Mouse (Mus musculus) bone marrow macrophage, adult 2 months (primary cell): Measurements from ENCODE around the gene Cp. TPM values are rescaled to one million over a fixed set of nuclear protein-coding genes. Genes with fewer than 3 reads are reported as not detected.
A peak's percentile ranks its signal among the peaks of the same experiment; 100 is the strongest.
"Not testable (repeated sequence)": the region's sequence is repeated elsewhere in the genome, so short reads cannot be mapped to it uniquely, and the experiment has no call there.

Experiments
- H3K27ac ChIP-seq: 2 replicates; pipeline ENCODE4 v1.5.1; 2012; ENCODE audit warnings: low read depth, low read length; ENCODE audit not compliant: insufficient read depth
- H3K4me1 ChIP-seq: 2 replicates; pipeline ENCODE4 v1.6.1; 2012; ENCODE audit warnings: low read length; ENCODE audit not compliant: control insufficient read depth, insufficient read depth
- H3K4me3 ChIP-seq: 2 replicates; pipeline ENCODE4 v1.5.1; 2012; ENCODE audit warnings: mild to moderate bottlenecking, low read length, moderate library complexity; ENCODE audit not compliant: insufficient read depth
- CTCF ChIP-seq: IDR thresholded peaks from 2 replicates; pipeline ENCODE4 v1.5.1; 2012; ENCODE audit warnings: low read depth, mild to moderate bottlenecking, low read length, moderate library complexity
- POLR2A ChIP-seq: IDR thresholded peaks from 2 replicates; pipeline ENCODE4 v1.6.1; 2012; ENCODE audit warnings: mild to moderate bottlenecking, low read depth, low read length, borderline replicate concordance
- polyA plus RNA-seq: library from polyadenylated mRNA; stranded (reverse); fragments of >200 nt; gene quantifications from 2 replicates; pipeline ENCODE4 v1.2.4, GENCODE M21; 2012; ENCODE audit not compliant: missing spikeins, insufficient read depth, insufficient read length

The Cp gene
- polyA plus RNA-seq, 1 experiment: 33.5 TPM

DNA sequence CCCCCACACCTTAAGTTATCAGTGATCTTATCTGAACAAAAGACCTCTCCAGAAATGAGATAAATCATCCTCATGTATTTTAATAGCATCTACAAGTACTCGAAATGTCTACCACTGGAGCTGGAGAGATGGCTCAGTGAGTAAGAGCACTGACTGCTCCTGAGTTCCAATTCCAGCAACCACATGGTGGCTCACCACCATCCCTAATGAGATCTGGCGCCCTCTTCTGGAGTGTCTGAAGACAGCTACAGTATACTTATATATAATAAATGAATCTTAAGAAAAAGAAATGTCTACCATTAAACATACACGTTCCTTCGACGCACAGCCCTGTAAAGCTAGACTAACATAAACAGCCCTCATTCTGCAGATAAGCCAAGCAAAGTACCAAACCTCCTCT is 45.9 kb downstream of the Cp start:
- H3K4me1 ChIP-seq: no peaks in the 10 kb centered on the region
- no peak overlapping the region for H3K4me3 ChIP-seq
- no peak for TF ChIP-seq POLR2A
- peak; percentile 9; the same call in 1 of the 2 replicates for TF ChIP-seq CTCF
- no peak overlapping the region for H3K27ac ChIP-seq

DNA sequence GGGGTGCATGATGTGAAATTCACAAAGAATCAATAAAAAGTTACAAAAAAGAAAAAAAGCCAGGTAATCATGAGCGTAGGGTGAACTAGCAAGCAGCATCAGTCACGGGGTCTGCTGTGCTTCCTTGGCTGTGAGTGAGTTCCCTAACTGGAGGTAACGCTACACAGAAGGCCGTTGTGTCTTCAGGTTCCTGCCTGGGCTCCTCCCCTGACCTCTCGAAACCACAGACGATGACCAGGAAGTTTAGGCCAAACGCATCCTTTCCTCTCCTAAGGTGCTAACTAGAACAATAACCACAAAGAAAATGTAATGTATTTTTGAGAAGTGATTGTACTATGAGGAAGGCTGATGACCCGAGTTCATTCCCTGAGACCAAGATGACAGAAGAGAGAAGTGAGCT is 47.6 kb downstream of the Cp start:
- Histone ChIP-seq H3K27ac (no peak overlapping the region), H3K4me1 (no peaks in the 10 kb centered on the region), H3K4me3 (no peak overlapping the region)
- no peak for TF ChIP-seq CTCF
- no peak for TF ChIP-seq POLR2A

- TF ChIP-seq POLR2A: no peak
- no peak for TF ChIP-seq CTCF
- no peaks in the 10 kb centered on the region for H3K4me1 ChIP-seq
- H3K27ac ChIP-seq: no peak overlapping the region
- H3K4me3 ChIP-seq: no peak overlapping the region
These were observed 48.8 kb downstream of the Cp start for GRCm38 (mm10) chr3:20005611-20006010.

GRCm38 (mm10) chr3:20007275-20007674 is 50.4 kb downstream of the Cp start:
- Histone ChIP-seq H3K4me1 (no peaks in the 10 kb centered on the region), H3K4me3 (no peak overlapping the region), H3K27ac (no peak overlapping the region)
- TF ChIP-seq POLR2A: no peak
- TF ChIP-seq CTCF: no peak

GRCm38 (mm10) chr3:20007759-20008158 is 50.9 kb downstream of the Cp start:
- H3K27ac ChIP-seq: no peak overlapping the region
- no peaks in the 10 kb centered on the region for H3K4me1 ChIP-seq
- H3K4me3 ChIP-seq: no peak overlapping the region
- no peak for TF ChIP-seq POLR2A
- no peak for TF ChIP-seq CTCF

DNA sequence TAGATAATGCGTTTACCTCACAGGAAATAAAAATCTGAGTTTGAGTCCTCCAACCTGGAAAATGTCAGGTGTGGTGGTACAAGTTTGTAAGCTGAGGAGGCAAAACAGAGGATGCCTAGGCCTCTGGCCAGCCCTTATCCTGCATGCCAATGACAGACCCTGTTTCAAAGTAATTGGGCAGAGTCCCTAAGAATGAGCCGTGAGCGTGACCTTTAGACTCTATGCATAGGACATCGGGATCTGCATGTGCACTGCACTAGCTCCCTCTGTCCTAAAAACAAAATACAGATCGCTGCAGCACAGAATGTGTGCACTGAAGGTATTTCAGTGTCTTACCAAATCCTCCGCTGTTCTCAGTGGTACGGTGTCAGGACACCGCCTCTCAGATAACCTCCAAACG is 53.6 kb downstream of the Cp start:
- Histone ChIP-seq H3K4me1 (no peaks in the 10 kb centered on the region), H3K27ac (no peak overlapping the region), H3K4me3 (no peak overlapping the region)
- TF ChIP-seq CTCF (no peak), POLR2A (no peak)

GRCm38 (mm10) chr3:20010905-20011304 is 54.1 kb downstream of the Cp start:
- not testable (repeated sequence) for H3K27ac ChIP-seq, H3K4me3 ChIP-seq, H3K4me1 ChIP-seq

- H3K4me1 ChIP-seq: peaks cover 10% of the 10 kb centered on the region
These were observed 57.6 kb downstream of the Cp start for GRCm38 (mm10) chr3:20014454-20014853.

DNA sequence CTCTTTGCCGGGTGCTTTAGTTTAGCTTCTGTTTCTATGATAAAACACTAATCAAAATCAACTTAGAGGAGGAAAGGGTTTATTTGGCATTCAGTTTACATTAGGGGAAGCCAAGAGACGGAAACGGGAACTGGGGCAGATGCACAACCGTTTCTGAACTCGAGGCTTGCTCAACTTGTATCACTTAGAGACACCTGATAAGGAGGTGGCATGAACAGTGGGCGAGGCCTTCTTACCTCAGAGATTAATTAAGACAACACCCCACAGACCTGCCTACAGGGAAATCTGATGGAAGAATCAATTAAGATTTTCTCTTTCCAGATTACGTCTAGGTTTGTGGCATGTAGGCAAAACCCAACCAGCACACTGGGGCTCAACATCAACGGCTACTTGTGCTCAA is 61.2 kb downstream of the Cp start:
- H3K4me1 ChIP-seq: peaks cover 10% of the 10 kb centered on the region
- TF ChIP-seq CTCF: no peak
- TF ChIP-seq POLR2A: no peak

More at GRCm38 (mm10) chr3:20014454-20014853, 57.6 kb downstream of the Cp start:
- Histone ChIP-seq H3K4me3 (no peak overlapping the region), H3K27ac (no peak overlapping the region)
- TF ChIP-seq POLR2A (no peak), CTCF (no peak)

DNA sequence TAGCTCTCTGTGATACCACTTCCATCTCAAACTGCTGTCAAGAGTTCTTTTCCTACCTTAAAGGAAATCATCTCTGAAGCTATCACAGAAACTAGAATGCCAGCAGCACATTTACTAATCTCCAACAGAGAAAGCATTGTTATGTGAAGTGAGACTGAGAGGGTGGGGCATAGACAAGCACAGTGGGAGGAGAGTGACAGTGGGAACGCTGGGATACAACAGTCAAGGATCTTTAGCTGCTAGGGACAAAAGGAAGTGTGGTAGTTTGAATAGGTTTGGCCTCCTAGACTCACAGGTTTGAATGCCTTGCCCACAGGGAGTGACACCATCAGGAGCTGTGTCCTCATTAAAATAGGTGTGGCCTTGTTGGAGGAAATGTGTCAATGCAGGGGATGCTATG is 67.0 kb downstream of the Cp start:
- H3K4me3 ChIP-seq: no peak overlapping the region
- TF ChIP-seq CTCF: no peak
- no peak for TF ChIP-seq POLR2A
- peaks cover 27% of the 10 kb centered on the region for H3K4me1 ChIP-seq
- no peak overlapping the region for H3K27ac ChIP-seq

More for the DNA sequence above, 61.2 kb downstream of the Cp start:
- Histone ChIP-seq H3K27ac (peak overlapping the region; percentile 46; the same call in 1 of the 2 replicates), H3K4me3 (no peak overlapping the region)

DNA sequence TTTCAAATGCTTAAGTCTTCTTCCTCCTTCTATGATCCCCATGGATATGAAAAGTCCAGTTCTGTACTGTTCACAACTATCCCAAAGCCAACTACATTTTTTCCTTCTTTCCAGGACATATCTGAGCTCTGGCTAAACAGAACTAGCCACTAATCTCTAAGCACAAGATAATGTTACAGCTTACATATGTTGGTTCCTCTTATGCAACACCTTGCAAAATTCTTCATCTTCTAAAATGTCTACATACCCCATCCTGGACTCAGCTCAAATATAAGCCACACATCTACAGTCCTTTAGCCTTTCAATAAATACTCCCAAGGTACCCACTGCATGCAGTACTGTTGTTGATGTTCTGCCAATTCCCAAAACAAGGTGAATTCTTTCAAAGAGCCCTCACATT is 69.6 kb downstream of the Cp start:
- Histone ChIP-seq H3K4me1 (peaks cover 41% of the 10 kb centered on the region), H3K27ac (peak overlapping the region; percentile 97), H3K4me3 (no peak overlapping the region)
- TF ChIP-seq CTCF: no peak
- TF ChIP-seq POLR2A: no peak

DNA sequence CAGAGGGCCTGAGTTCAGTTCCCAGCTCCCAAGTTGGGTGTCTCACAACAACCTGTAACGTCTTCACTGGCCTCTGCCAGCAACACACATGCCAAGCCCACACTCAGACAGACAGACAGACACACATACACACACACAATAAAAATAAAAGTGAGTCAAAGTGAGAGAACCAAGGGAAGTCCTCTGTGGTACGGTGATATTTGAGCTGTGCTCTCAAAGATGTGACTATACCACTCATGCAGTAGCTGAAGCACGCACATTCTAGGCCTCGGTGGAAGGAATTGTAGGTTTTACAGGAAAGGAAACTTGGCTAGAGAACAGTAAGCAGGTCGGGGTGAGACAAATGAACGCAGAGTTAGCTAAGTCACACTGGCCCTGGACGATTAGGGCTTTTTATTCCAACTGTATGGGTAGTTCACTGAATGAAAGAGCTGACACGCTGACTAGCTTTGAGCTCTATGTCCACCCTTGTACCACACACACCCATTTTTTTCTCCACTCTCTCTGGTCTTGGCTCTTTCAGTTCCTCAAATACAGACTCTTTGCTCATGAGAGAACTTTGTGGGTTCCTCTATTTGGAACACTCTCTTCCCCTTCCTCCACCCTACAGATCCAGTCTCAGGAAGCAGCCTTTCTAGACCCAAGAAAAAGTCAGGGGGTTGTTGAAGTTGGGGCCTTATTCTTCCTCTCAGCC is 70.3 kb downstream of the Cp start:
- TF ChIP-seq POLR2A: no peak
- TF ChIP-seq CTCF: no peak
- H3K4me3 ChIP-seq: no peak overlapping the region; the same call in 1 of the 2 replicates
- peaks cover 41% of the 10 kb centered on the region for H3K4me1 ChIP-seq
- H3K27ac ChIP-seq: peak overlapping the region; percentile 100
